Mouse (Mus musculus): ENCODE measurements around the gene Vcp.

GRCm38 (mm10) chr4:42973868-42974267 is 26.4 kb downstream of the Vcp start:
- no peak for TF ChIP-seq EP300 (IDR thresholded peaks at IDR 0.05; ENCODE audit: insufficient read depth, low read depth, low read length)
- no peak for TF ChIP-seq CTCF (IDR thresholded peaks at IDR 0.05; ENCODE audit: low read depth, low read length)

Data from ES-Bruce4 (cell line).